Mouse (Mus musculus) erythroblast, embryonic 14.5 days (primary cell): ENCODE data around the gene Setd7. TPM values are rescaled to one million over a fixed set of nuclear protein-coding genes. Genes with fewer than 3 reads are reported as not detected.

ENCODE experiments used
- H3K27me3 ChIP-seq: 2 replicates; pipeline ENCODE4 v1.6.1; 2012; ENCODE audit warnings: inconsistent platforms; ENCODE audit not compliant: control insufficient read depth
- H3K36me3 ChIP-seq: 2 replicates; pipeline ENCODE4 v1.6.1; 2012; ENCODE audit warnings: mild to moderate bottlenecking, inconsistent platforms; ENCODE audit not compliant: control insufficient read depth
- H3K4me1 ChIP-seq: 2 replicates; pipeline ENCODE4 v1.6.1; 2012; ENCODE audit warnings: inconsistent platforms; ENCODE audit not compliant: control insufficient read depth
- H3K4me3 ChIP-seq: replicated peaks from 2 replicates; pipeline ENCODE3; 2012; ENCODE audit warnings: moderate library complexity, mild to moderate bottlenecking, inconsistent platforms
- H3K9me3 ChIP-seq: 2 replicates; pipeline ENCODE4 v1.6.1; 2012; ENCODE audit warnings: low read length, inconsistent platforms, mixed read lengths; ENCODE audit not compliant: control insufficient read depth
- GATA1 ChIP-seq: IDR thresholded peaks from 2 replicates; pipeline ENCODE4 v1.6.1; 2012; ENCODE audit warnings: low read length, inconsistent platforms, mixed read lengths
- TAL1 ChIP-seq: IDR thresholded peaks from 3 replicates; pipeline ENCODE4 v1.6.1; 2012; ENCODE audit warnings: low read length, inconsistent platforms, mixed read lengths
- polyA plus RNA-seq: library from polyadenylated mRNA; stranded (reverse); fragments of >175 nt; gene quantifications from 2 replicates; pipeline ENCODE4 v1.2.3, GENCODE M21; 2012

Setd7 gene
- polyA plus RNA-seq, 1 experiment: 0.02 TPM

DNA sequence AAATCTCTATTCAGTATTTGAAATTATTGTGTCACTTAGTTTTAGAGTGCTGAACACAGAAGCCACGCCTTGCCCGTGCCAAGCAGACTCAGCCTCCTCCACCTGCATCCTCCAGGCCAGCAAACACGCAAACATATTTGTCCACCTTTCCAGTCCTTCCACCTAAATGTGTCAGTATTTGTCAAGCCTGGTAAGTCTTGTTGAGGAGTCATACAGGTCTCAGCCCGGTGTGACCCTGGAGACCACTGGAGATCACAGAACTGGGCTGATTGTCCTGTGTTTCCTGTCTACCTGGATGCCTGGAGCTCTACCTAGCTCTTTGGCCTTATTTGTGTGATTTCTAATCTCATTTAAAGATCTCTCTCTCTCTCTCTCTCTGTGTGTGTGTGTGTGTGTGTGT, 60.8 kb downstream of the Setd7 start:
- no peak overlapping the region for H3K4me3 ChIP-seq
- no peaks in the 10 kb centered on the region for H3K27me3 ChIP-seq
- no peak for TF ChIP-seq GATA1
- TF ChIP-seq TAL1: no peak
- H3K36me3 ChIP-seq: peaks cover 2% of the 10 kb centered on the region; the same call in 1 of the 2 replicates
- peaks cover 2% of the 10 kb centered on the region; the same call in 1 of the 2 replicates for H3K4me1 ChIP-seq
- H3K9me3 ChIP-seq: no peaks in the 10 kb centered on the region

- no peak overlapping the region for H3K4me3 ChIP-seq
- H3K9me3 ChIP-seq: no peaks in the 10 kb centered on the region
- no peak for TF ChIP-seq GATA1
- TF ChIP-seq TAL1: no peak
- no peaks in the 10 kb centered on the region for H3K27me3 ChIP-seq
- peaks cover 2% of the 10 kb centered on the region; the same call in 1 of the 2 replicates for H3K4me1 ChIP-seq
- H3K36me3 ChIP-seq: peaks cover 8% of the 10 kb centered on the region
These were observed 62.0 kb downstream of the Setd7 start for GRCm38 (mm10) chr3:51498659-51499058.

DNA sequence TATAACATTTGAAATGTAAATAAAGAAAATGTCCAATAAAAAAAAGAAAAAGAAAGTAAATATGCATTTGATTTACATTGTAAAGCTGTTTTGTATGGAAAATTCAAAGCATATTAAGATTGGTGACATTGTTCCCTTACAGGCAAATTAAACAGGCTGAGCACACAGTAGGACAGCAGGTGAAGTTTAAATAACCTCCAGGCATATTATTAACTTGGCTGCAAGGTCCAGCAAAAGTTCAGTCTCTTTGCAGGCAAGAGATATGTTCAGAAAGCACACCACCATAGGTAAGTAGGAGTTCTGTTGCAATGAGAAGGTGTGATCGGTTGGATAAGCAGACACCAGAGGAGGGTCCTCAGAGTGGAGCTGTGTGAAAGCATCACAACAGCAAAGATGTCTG, 62.7 kb downstream of the Setd7 start:
- Histone ChIP-seq H3K36me3 (peaks cover 14% of the 10 kb centered on the region), H3K4me3 (no peak overlapping the region), H3K27me3 (no peaks in the 10 kb centered on the region), H3K9me3 (no peaks in the 10 kb centered on the region), H3K4me1 (peaks cover 2% of the 10 kb centered on the region; the same call in 1 of the 2 replicates)
- no peak for TF ChIP-seq GATA1
- TF ChIP-seq TAL1: no peak

DNA sequence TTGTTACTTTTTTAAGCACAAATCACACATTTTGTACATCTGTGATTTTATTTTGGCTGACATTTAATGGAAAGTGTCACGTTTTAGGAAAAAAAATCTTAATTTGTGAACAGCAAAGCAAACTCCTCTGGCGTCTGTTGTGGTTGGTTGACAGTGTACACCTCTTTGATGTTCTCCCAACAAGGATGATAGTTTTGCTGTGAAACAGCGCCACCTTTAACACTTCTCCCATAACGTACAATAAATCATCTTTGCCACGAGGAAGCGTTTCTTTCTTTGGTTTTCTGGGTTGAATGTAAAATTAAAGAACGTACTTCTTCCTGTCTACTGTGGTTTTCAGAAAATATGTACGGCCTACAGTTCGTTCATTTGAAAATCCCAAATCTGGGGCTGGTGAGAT, 65.0 kb downstream of the Setd7 start:
- H3K27me3 ChIP-seq: no peaks in the 10 kb centered on the region
- no peaks in the 10 kb centered on the region for H3K9me3 ChIP-seq
- TF ChIP-seq GATA1 (no peak), TAL1 (no peak)
- H3K4me1 ChIP-seq: peaks cover 2% of the 10 kb centered on the region; the same call in 1 of the 2 replicates
- peaks cover 18% of the 10 kb centered on the region for H3K36me3 ChIP-seq
- no peak overlapping the region for H3K4me3 ChIP-seq

- no peaks in the 10 kb centered on the region for H3K27me3 ChIP-seq
- no peaks in the 10 kb centered on the region for H3K9me3 ChIP-seq
- H3K4me3 ChIP-seq: no peak overlapping the region
- H3K4me1 ChIP-seq: peaks cover 2% of the 10 kb centered on the region; the same call in 1 of the 2 replicates
- TF ChIP-seq TAL1 (no peak), GATA1 (no peak)
- peaks cover 18% of the 10 kb centered on the region for H3K36me3 ChIP-seq
These were observed 66.2 kb downstream of the Setd7 start for GRCm38 (mm10) chr3:51494466-51494865.

DNA sequence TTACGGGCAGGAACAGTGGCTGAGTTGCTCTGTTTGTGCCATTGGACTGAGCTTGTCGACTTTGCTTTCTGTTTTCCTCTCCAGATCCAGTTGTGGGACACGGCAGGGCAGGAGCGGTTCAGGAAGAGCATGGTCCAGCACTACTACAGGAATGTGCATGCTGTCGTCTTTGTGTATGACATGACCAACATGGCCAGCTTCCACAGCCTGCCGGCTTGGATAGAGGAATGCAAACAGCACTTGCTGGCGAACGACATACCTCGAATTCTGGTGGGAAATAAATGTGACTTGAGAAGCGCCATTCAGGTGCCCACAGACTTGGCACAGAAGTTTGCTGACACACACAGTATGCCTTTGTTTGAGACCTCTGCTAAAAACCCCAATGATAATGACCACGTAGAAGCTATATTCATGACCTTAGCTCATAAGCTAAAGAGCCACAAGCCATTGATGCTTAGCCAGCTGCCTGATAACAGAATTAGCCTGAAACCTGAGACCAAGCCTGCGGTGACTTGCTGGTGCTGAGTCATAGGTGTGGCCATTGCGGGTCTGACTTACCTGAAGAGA, 67.3 kb downstream of the Setd7 start:
- Histone ChIP-seq H3K4me3 (no peak overlapping the region), H3K9me3 (no peaks in the 10 kb centered on the region), H3K4me1 (peaks cover 2% of the 10 kb centered on the region; the same call in 1 of the 2 replicates), H3K36me3 (peaks cover 18% of the 10 kb centered on the region), H3K27me3 (no peaks in the 10 kb centered on the region)
- TF ChIP-seq TAL1 (no peak), GATA1 (no peak)

DNA sequence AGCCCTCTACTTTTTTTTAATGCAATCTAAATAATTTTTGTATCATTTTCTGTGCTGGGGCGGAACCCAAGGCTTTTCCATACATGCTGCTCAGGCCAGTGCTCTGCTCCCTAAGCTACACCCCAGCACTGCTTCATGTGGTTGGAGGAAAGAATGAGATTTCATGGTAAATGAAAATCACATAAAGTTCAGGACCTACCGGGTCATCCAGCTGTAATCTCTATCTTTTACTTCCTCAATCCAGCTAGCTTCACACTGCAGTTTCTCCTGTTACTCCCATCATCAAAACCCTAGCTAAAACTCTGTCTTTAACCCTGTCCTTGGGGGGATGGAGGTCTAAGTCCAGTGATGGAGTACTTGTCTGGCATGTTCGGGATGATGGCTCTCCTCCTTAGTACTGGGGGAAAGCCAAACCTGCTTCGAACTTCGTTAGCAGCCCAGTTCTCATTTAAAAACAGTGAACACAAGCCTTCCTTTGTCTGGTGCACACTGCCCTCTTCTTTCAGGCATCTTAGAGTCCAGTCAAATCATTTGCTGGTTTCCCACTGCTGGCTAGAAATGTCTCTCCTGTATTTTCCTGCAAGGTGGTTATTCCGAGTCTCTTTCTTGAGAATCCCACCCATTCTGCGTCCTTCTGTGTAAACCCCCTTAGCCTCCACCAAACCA, 70.5 kb downstream of the Setd7 start:
- no peak overlapping the region for H3K4me3 ChIP-seq
- peaks cover 6% of the 10 kb centered on the region for H3K4me1 ChIP-seq
- H3K27me3 ChIP-seq: no peaks in the 10 kb centered on the region
- peaks cover 18% of the 10 kb centered on the region for H3K36me3 ChIP-seq
- H3K9me3 ChIP-seq: no peaks in the 10 kb centered on the region
- TF ChIP-seq TAL1: no peak
- no peak for TF ChIP-seq GATA1

GRCm38 (mm10) chr3:51486491-51487195, 74.0 kb downstream of the Setd7 start:
- H3K4me1 ChIP-seq: peaks cover 28% of the 10 kb centered on the region
- no peaks in the 10 kb centered on the region; the same call in 1 of the 2 replicates for H3K36me3 ChIP-seq
- H3K4me3 ChIP-seq: no peak overlapping the region
- no peaks in the 10 kb centered on the region for H3K27me3 ChIP-seq
- TF ChIP-seq GATA1: no peak
- no peaks in the 10 kb centered on the region for H3K9me3 ChIP-seq

- no peaks in the 10 kb centered on the region for H3K27me3 ChIP-seq
- H3K4me1 ChIP-seq: peaks cover 28% of the 10 kb centered on the region
- H3K9me3 ChIP-seq: no peaks in the 10 kb centered on the region
- TF ChIP-seq TAL1 (no peak), GATA1 (no peak)
- H3K36me3 ChIP-seq: no peaks in the 10 kb centered on the region; the same call in 1 of the 2 replicates
- H3K4me3 ChIP-seq: no peak overlapping the region
These were observed 75.3 kb downstream of the Setd7 start for GRCm38 (mm10) chr3:51485347-51485746.
